Mouse (Mus musculus): ENCODE results near the gene Sfxn3. TPM values are rescaled to one million over a fixed set of nuclear protein-coding genes. Genes with fewer than 3 reads are reported as not detected.

Gene Sfxn3
- polyA plus RNA-seq, 1 experiment from 2014 or later, result 19.2 TPM

DNA sequence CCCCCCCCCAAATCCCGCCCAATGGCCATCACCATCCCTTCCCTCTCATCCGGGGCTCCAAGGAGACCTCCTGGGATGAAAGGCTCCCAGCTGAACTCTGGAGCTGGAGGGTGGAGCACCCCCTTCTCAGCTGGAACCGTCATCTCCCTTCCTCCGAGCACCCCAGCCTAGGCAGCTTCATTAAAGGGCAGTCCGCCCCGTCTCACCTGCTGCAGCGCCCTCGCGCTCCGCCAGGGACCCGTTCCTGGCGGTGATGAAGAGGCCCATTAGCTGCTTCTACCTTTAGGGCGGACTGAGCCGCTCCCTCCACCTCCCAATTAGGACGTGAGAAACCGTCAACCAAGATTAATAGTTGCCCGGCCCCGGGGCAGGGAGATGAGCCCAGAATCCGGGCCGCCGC lies 17.9 kb downstream of the Sfxn3 start:
- 0 out of 2 replicates have a peak, but pooled peaks cover 6% of the 10 kb centered on the region for H3K4me1 ChIP-seq (replicated peaks)
- H3K36me3 ChIP-seq, result no peaks in the 10 kb centered on the region
- WGBS, result 3% methylated on average over 21 of the region's 21 CpGs
- peak overlapping the region; percentile 17; the same call in 1 of the 2 replicates for H3K4me2 ChIP-seq
- H3K9ac ChIP-seq (replicated peaks), result no peak overlapping the region
- 0 out of 2 replicates have a peak overlapping the region, but pooled peaks have one; percentile 18 for H3K4me3 ChIP-seq (replicated peaks)
- H3K27ac ChIP-seq, result no peak overlapping the region
- ATAC-seq (ENCODE audit: insufficient number of reproducible peaks, insufficient read depth, low FRiP score, low TSS enrichment, low read depth), result no peak
- H3K27me3 ChIP-seq, result peaks cover 61% of the 10 kb centered on the region
- H3K9me3 ChIP-seq, result no peaks in the 10 kb centered on the region

DNA sequence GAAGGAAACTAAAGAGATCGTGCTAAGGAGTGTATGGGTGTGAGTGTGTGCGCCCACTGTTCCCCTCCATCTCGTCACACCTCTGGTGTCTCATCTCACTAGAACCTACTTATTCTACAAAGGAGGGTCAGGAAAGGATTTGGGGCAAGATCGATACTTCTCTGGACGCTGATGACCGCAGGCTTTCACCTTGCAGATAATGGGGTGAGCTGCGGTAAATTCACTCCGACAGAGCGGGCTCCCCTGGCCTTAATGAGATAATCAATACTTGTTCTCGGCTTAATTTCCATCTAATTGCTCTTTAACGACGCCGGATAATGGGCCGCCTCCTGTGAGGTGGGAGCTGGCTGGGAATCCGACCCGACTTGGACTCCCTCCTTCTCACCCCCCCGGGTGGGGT lies 19.9 kb downstream of the Sfxn3 start:
- Histone ChIP-seq H3K4me3 (replicated peaks) (no peak overlapping the region), H3K36me3 (no peaks in the 10 kb centered on the region), H3K27me3 (peaks cover 79% of the 10 kb centered on the region), H3K9me3 (no peaks in the 10 kb centered on the region), H3K4me2 (no peak overlapping the region), H3K9ac (replicated peaks) (no peak overlapping the region), H3K4me1 (replicated peaks) (0 out of 2 replicates have a peak, but pooled peaks cover 6% of the 10 kb centered on the region), H3K27ac (no peak overlapping the region)
- ATAC-seq (ENCODE audit: insufficient number of reproducible peaks, insufficient read depth, low FRiP score, low TSS enrichment, low read depth), result no peak
- 25% methylated on average over 17 of the region's 17 CpGs for WGBS

DNA sequence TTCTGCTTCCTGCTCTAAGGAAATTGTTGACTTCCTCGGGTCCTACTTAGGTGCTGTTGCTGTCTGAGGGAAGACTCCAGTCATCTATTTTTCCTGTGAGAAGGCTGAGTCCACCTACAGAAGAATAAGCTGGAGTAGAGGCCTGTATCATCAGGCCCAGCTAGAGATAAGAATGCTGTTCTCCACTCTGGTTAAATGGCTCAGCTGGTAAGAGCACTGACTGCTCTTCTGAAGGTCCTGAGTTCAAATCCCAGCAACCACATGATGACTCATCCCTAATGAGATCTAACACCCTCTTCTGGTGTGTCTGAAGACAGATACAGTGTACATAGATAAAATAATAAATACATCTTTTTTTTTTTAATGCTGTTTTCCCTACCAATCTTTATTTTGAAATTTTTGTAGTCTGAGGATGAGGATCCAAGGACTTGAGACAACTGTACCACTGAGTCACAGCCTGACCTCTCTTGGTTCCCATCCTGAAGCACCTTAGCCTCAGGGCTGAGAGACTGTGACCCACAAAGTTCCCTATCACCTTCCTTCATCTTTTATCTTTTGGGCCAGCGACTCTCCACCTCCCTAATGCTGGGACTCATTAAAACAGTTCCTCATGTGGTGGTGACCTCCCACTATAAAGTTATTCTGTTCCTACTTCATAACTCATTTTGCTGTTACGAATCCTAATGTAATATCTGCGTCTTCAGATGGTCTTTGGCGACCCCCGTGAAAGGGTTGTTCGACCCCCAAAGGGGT lies 20.6 kb downstream of the Sfxn3 start:
- Histone ChIP-seq H3K27ac (no peak overlapping the region), H3K9me3 (no peaks in the 10 kb centered on the region), H3K4me2 (no peak overlapping the region), H3K4me1 (replicated peaks) (0 out of 2 replicates have a peak, but pooled peaks cover 6% of the 10 kb centered on the region), H3K4me3 (replicated peaks) (no peak overlapping the region), H3K9ac (replicated peaks) (no peak overlapping the region), H3K36me3 (no peaks in the 10 kb centered on the region), H3K27me3 (peaks cover 80% of the 10 kb centered on the region)
- no peak for ATAC-seq (ENCODE audit: insufficient number of reproducible peaks, insufficient read depth, low FRiP score, low TSS enrichment, low read depth)
- WGBS, result 81% methylated on average over 7 of the region's 7 CpGs

DNA sequence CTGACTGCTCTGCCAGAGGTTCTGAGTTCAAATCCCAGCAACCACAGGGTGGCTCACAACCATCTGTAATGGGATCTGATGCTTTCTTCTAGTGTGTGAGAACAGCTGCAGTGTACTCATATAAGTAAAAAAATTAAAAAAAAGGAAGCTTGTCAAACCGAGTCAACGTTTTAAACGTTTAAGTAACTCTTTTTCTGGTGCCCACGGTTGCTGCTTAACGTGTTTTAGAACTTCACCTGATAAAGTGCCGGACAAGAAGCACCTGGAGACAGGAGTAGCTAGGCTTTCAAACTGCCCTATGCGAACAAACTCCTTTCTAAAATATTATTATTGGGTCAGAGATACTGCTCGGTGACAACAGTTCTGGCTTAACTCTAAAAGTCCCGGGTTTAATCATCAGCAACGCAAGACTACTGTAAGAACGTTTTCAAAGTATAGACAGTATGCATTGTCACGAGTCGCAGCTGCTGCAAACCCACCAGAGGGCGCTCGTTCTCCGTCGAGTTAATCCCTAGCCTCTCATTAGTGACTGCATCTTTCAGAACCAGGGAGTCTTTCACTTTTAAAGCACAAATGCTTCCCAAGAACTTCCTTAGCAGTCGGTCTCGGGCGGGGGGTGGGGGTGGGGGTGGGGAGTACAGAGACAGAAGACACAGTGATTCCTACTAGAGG lies 26.7 kb downstream of the Sfxn3 start:
- no peak for ATAC-seq (ENCODE audit: insufficient number of reproducible peaks, insufficient read depth, low FRiP score, low TSS enrichment, low read depth)
- H3K4me2 ChIP-seq, result peak overlapping the region; percentile 96
- no peaks in the 10 kb centered on the region for H3K36me3 ChIP-seq
- H3K27me3 ChIP-seq, result peaks cover 68% of the 10 kb centered on the region
- H3K4me1 ChIP-seq (replicated peaks), result peaks cover 40% of the 10 kb centered on the region
- peak overlapping the region; percentile 58 for H3K4me3 ChIP-seq (replicated peaks)
- peak overlapping the region; percentile 93 for H3K27ac ChIP-seq
- no peaks in the 10 kb centered on the region for H3K9me3 ChIP-seq
- H3K9ac ChIP-seq (replicated peaks), result peak overlapping the region; percentile 77
- 10% methylated on average over 20 of the region's 20 CpGs for WGBS

DNA sequence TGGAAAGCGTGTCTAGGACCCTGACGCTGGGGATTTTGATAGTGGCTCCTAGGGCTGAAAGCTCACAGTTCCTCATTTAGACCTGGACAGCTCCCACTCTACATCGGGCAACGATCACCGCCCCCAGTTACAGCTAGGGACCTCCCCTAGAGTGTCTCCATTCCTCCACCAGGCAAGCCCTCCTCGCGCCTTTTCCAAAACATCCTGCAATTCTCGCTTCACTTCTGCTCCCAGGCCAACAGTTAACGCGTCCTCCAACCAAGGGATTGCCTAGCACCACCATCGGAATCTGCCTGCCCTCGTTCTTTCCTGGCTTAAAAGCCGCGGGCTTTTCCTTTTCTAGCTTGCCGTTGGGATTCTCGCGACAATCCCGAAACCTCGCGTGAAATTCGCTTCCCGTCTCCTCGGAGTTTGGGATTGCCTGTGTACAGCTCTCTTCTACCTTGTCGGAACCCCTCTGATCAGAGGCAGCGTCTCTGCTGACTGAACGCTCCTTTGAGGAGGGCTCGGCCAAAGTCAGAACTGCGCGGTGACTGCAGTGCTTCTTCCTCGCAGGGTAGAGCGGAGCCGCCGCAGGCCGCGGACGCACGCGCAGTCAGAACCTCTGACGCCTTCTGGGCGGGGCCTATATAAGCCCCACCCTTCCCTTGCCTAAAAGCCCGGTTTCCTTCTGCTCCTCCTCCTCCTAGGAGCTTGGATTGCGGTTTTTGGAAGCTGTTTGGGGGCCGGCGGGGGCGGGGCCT lies 27.4 kb downstream of the Sfxn3 start, which contains the start of gene Kazald1:
Gene Kazald1, plus strand, starts transcription at position 662 of the 743 bp plus-strand sequence.
- H3K27ac ChIP-seq, result peak within 1 kb of the TSS; percentile 93
- H3K4me1 ChIP-seq (replicated peaks), result peaks cover 47% of the 10 kb centered on the region
- H3K36me3 ChIP-seq, result no peaks in the 10 kb centered on the region
- H3K4me2 ChIP-seq, result peak within 1 kb of the TSS; percentile 96
- peaks cover 69% of the 10 kb centered on the region for H3K27me3 ChIP-seq
- H3K4me3 ChIP-seq (replicated peaks), result peak within 1 kb of the TSS; percentile 58
- peak within 1 kb of the TSS; percentile 77 for H3K9ac ChIP-seq (replicated peaks)
- WGBS, result under 1% methylated on average over 45 of the region's 45 CpGs
- no peaks in the 10 kb centered on the region for H3K9me3 ChIP-seq
- ATAC-seq (ENCODE audit: insufficient number of reproducible peaks, insufficient read depth, low FRiP score, low TSS enrichment, low read depth), result peak; percentile 67

DNA sequence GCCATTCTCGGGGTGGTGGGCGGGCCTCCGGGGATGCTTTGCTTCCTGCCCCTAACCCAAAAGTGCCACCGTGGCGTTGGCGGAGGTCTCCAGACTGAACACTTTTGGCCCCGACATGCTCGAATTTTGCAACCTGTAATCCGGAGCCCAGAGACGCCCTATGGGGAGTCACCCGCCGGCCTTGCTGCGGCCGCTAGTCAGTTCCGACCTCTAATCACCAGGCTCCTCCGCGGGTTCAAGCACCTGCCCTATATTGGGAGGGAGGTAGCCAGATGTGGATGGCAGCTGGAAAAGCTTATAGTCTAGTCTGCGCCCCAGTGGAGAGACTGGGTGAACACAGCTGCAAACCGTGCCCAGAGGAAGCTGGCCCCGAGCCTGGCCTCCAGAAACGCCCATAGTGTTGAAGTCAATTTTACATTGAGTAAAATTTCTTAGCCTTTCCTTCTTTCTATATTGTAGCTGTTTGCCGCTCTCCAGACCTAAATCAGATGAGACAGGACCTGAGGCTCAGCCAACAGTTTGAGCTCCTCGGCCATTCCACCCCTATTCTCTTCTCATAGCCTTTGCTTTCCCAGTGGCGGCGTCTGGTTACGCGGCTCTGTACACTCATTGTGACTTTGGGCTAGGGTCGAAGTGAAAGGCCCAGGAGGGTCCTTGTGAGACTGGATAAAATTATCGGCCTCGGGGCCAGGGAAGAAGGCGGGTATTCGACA lies 28.2 kb downstream of the Sfxn3 start:
- peaks cover 74% of the 10 kb centered on the region for H3K27me3 ChIP-seq
- H3K4me1 ChIP-seq (replicated peaks), result peaks cover 55% of the 10 kb centered on the region

DNA sequence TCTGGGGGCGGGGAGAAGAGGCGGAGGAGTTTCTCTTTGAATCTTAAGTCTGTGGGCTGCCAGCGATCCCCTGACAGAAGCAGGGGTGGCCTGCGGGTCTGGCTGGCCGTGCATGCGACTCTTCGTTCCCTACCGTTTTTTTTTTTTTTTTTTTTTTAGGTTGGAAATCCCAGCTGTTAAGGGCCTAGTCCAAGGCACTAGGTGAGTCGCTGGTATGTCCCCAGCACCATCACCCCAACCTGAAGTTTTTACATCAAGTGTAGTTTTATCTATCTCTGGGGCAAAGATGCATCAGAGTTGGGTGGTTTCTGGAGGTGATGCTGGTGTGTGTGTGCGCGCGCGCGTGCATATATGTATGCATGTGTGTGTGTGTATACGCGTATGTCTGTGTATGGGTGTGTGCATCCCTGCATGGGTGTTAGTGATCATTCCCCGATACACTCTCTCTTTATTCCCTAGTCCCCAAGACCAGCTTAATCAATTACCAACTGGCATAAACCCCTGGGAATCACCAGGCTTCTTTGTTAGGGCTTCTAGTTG lies 28.8 kb downstream of the Sfxn3 start:
- no peak for ATAC-seq (ENCODE audit: insufficient number of reproducible peaks, insufficient read depth, low FRiP score, low TSS enrichment, low read depth)
- H3K27ac ChIP-seq, result 0 out of 2 replicates have a peak overlapping the region, but pooled peaks have one; percentile 93

More for the DNA sequence above, 28.2 kb downstream of the Sfxn3 start:
- Histone ChIP-seq H3K9me3 (no peaks in the 10 kb centered on the region), H3K4me2 (peak overlapping the region; percentile 96), H3K36me3 (no peaks in the 10 kb centered on the region), H3K4me3 (replicated peaks) (peak overlapping the region; percentile 58), H3K27ac (peak overlapping the region; percentile 93; the same call in 1 of the 2 replicates), H3K9ac (replicated peaks) (peak overlapping the region; percentile 77)
- peak; percentile 34; the same call in 1 of the 2 replicates for ATAC-seq (ENCODE audit: insufficient number of reproducible peaks, insufficient read depth, low FRiP score, low TSS enrichment, low read depth)
- under 1% methylated on average over 32 of the region's 32 CpGs for WGBS

DNA sequence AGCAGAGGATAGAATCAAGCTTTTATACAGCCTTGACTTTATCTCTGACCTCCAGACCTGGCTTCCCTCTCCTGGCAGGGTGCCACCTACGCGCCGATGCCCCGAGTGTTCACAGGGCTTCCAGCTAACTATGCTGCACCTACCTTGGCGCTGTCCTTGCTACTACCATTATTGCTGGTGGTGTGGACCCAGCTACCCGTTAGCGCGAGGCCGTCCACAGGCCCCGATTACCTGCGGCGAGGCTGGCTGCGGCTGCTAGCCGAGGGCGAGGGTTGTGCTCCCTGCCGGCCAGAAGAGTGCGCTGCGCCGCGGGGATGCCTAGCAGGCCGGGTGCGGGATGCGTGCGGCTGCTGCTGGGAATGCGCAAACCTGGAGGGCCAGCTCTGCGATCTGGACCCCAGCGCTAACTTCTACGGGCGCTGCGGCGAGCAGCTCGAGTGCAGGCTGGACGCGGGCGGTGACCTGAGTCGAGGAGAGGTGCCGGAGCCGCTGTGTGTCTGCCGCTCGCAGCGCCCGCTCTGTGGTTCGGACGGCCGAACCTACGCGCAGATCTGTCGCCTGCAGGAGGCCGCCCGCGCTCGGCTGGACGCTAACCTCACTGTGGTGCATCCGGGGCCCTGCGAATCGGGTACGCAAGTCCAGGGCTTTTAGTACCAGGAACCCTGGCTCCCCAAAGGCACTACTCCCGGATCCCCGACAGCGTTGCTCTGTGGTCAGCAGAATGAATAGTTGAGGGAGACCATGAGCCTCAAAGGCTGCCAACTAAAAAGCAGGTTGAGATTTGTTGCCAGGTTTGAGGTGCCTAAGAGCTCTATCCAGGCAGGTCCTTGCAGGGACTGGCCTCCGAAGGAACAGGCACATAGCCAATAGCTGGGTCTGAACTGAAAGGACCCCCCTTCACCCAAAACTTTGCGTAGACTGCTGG lies 29.5 kb downstream of the Sfxn3 start:
- Histone ChIP-seq H3K9me3 (no peaks in the 10 kb centered on the region), H3K36me3 (no peaks in the 10 kb centered on the region), H3K4me1 (replicated peaks) (peaks cover 61% of the 10 kb centered on the region), H3K4me2 (peak overlapping the region; percentile 96), H3K9ac (replicated peaks) (peak overlapping the region; percentile 48), H3K4me3 (replicated peaks) (peak overlapping the region; percentile 58), H3K27ac (no peak overlapping the region), H3K27me3 (peaks cover 74% of the 10 kb centered on the region)
- no peak for ATAC-seq (ENCODE audit: insufficient number of reproducible peaks, insufficient read depth, low FRiP score, low TSS enrichment, low read depth)
- 1% methylated on average over 62 of the region's 62 CpGs for WGBS

More for the DNA sequence above, 28.8 kb downstream of the Sfxn3 start:
- H3K27me3 ChIP-seq, result peaks cover 74% of the 10 kb centered on the region
- no peaks in the 10 kb centered on the region for H3K9me3 ChIP-seq
- H3K9ac ChIP-seq (replicated peaks), result no peak overlapping the region
- H3K4me1 ChIP-seq (replicated peaks), result peaks cover 61% of the 10 kb centered on the region
- H3K4me2 ChIP-seq, result peak overlapping the region; percentile 96
- H3K36me3 ChIP-seq, result no peaks in the 10 kb centered on the region
- H3K4me3 ChIP-seq (replicated peaks), result peak overlapping the region; percentile 58
- WGBS, result 9% methylated on average over 17 of the region's 17 CpGs

DNA sequence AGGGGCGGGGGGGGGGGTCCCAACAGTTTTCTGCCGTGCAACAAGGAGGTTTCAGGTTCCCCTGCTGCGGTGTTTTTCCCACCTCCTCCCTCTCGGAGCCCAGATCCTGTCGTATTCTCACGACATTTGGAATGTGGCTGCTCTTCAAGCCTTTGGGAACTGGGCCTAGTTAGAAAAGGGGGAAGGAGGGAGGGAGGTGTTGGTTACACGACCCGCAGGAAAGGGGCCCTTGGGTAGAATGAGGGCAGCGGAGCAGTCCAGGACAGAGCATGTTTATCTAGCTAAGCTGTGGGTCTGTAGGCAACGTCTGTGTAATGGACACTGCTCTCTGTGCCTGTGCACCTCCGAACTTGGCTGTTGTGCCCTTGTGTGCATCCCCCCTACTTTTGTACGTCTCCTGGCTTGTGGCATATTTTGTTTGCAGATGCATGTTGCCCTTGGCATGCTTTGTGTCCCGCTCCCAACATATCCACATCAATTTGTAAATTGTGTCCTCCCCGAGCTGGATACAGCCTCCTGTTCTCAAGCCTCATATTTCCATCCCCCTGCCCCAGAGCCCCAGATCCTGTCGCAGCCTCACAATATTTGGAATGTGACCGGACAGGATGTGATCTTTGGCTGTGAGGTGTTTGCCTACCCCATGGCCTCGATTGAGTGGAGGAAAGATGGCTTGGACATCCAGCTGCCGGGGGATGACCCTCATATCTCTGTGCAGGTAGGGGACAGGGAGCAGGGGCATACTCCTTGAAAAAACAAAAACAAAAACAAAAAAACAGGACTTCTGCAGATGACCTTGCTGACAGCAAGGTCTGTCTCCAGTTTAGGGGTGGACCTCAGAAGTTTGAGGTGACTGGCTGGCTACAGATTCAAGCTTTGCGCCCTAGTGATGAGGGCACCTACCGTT lies 30.7 kb downstream of the Sfxn3 start:
- peak overlapping the region; percentile 96 for H3K4me2 ChIP-seq
- H3K36me3 ChIP-seq, result no peaks in the 10 kb centered on the region
- H3K4me1 ChIP-seq (replicated peaks), result peaks cover 61% of the 10 kb centered on the region
- H3K9ac ChIP-seq (replicated peaks), result no peak overlapping the region
- no peaks in the 10 kb centered on the region for H3K9me3 ChIP-seq
- 5% methylated on average over 20 of the region's 20 CpGs for whole genome bisulfite sequencing
- peaks cover 82% of the 10 kb centered on the region for H3K27me3 ChIP-seq
- peak overlapping the region; percentile 58; the same call in 1 of the 2 replicates for H3K4me3 ChIP-seq (replicated peaks)
- no peak for ATAC-seq (ENCODE audit: insufficient number of reproducible peaks, insufficient read depth, low FRiP score, low TSS enrichment, low read depth)
- H3K27ac ChIP-seq, result no peak overlapping the region

All from limb, embryonic 12.5 days (tissue).